Mouse (Mus musculus) kidney, adult 8-10 months (tissue): ENCODE data around the gene Med26.

Experiments used
- DNase-seq, 2 experiments: peaks; one replicate each; pipeline ENCODE4 v3.0.0; 2022

Med26 gene

GRCm38 (mm10) chr8:72487014-72487413 lies 61.1 kb downstream of the Med26 start:
- DNase-seq = no peak

GRCm38 (mm10) chr8:72485456-72486199 lies 62.4 kb downstream of the Med26 start:
- DNase-seq = peak in 1 of 2 experiments; percentile 31

GRCm38 (mm10) chr8:72474826-72475546 lies 73.1 kb downstream of the Med26 start, which contains the start of gene Cherp:
Gene Cherp (minus strand): TSS chr8:72475226.
- DNase-seq = peak; percentile 97 to 98

GRCm38 (mm10) chr8:72470684-72471083 lies 77.4 kb downstream of the Med26 start:
- DNase-seq = peak in 1 of 2 experiments; percentile 20

- DNase-seq = no peak
These were observed 78.1 kb downstream of the Med26 start for GRCm38 (mm10) chr8:72469984-72470383.

GRCm38 (mm10) chr8:72469243-72469642 lies 78.8 kb downstream of the Med26 start:
- peak; percentile 42 to 54 for DNase-seq

- DNase-seq = no peak
These were observed 83.9 kb downstream of the Med26 start for GRCm38 (mm10) chr8:72464211-72464610.

GRCm38 (mm10) chr8:72459881-72460533 lies 88.1 kb downstream of the Med26 start:
- no peak for DNase-seq

GRCm38 (mm10) chr8:72458457-72458856 lies 89.6 kb downstream of the Med26 start:
- no peak for DNase-seq

- no peak for DNase-seq
These were observed 90.3 kb downstream of the Med26 start for GRCm38 (mm10) chr8:72457806-72458205.

- no peak for DNase-seq
These were observed 92.8 kb downstream of the Med26 start for GRCm38 (mm10) chr8:72455317-72455716.

GRCm38 (mm10) chr8:72453904-72454303 lies 94.2 kb downstream of the Med26 start:
- DNase-seq = no peak

GRCm38 (mm10) chr8:72451516-72451915 lies 96.6 kb downstream of the Med26 start:
- DNase-seq = no peak

- DNase-seq = no peak
These were observed 103.0 kb downstream of the Med26 start for GRCm38 (mm10) chr8:72445071-72445470.
